Mouse (Mus musculus) small intestine, adult 2 months (tissue): ENCODE data around the gene Fggy. TPM values are rescaled to one million over a fixed set of nuclear protein-coding genes. Genes with fewer than 3 reads are reported as not detected.

Experiments
- H3K27ac ChIP-seq: fragments of 200-500 bp; 2 replicates; pipeline ENCODE4 v1.5.1; 2012; ENCODE audit warnings: low read depth, low read length, control low read depth, inconsistent platforms; ENCODE audit not compliant: insufficient read depth
- H3K27me3 ChIP-seq: fragments of 200-500 bp; 2 replicates; pipeline ENCODE4 v1.6.1; 2012; ENCODE audit warnings: mild to moderate bottlenecking, moderate library complexity, low read length, inconsistent platforms; ENCODE audit not compliant: control insufficient read depth, insufficient read depth
- H3K36me3 ChIP-seq: fragments of 200-500 bp; 2 replicates; pipeline ENCODE4 v1.6.1; 2012; ENCODE audit warnings: mild to moderate bottlenecking, low read length, control low read depth, inconsistent platforms; ENCODE audit not compliant: control insufficient read depth, insufficient read depth
- H3K4me1 ChIP-seq: fragments of 200-500 bp; 2 replicates; pipeline ENCODE4 v1.6.1; 2012; ENCODE audit warnings: low read length, inconsistent platforms, mixed read lengths; ENCODE audit not compliant: control insufficient read depth, insufficient read depth, insufficient read length
- H3K4me3 ChIP-seq: fragments of 200-500 bp; 2 replicates; pipeline ENCODE4 v1.5.1; 2012; ENCODE audit warnings: low read depth, mild to moderate bottlenecking, control low read depth, inconsistent platforms, low read length, moderate library complexity
- CTCF ChIP-seq: fragments of 200-500 bp; IDR thresholded peaks from 2 replicates; pipeline ENCODE4 v1.5.1; 2012; ENCODE audit warnings: low read depth, mild to moderate bottlenecking, control low read depth, inconsistent platforms, low read length, moderate library complexity, mixed read lengths; ENCODE audit not compliant: insufficient replicate concordance, insufficient read length; ENCODE audit errors: extremely low read depth
- POLR2A ChIP-seq: fragments of 200-500 bp; IDR thresholded peaks from 2 replicates; pipeline ENCODE4 v1.6.1; 2012; ENCODE audit warnings: low read depth, mild to moderate bottlenecking, control low read depth, inconsistent platforms, low read length, moderate library complexity
- WGBS: fragments of 180-500 bp; shearing (Covaris S2); methylation state at CpG from one replicate; pipeline ENCODE4 v1.1.7; 2018; 5-methylcytosine and 5-hydroxymethylcytosine counted together
- polyA plus RNA-seq: library from polyadenylated mRNA; depleted of rRNA; stranded (reverse); fragments of >200 nt; gene quantifications from 2 replicates; pipeline ENCODE4 v1.2.3, GENCODE M21; 2012

Fggy gene
- polyA plus RNA-seq, 1 experiment = 0.52 TPM

DNA sequence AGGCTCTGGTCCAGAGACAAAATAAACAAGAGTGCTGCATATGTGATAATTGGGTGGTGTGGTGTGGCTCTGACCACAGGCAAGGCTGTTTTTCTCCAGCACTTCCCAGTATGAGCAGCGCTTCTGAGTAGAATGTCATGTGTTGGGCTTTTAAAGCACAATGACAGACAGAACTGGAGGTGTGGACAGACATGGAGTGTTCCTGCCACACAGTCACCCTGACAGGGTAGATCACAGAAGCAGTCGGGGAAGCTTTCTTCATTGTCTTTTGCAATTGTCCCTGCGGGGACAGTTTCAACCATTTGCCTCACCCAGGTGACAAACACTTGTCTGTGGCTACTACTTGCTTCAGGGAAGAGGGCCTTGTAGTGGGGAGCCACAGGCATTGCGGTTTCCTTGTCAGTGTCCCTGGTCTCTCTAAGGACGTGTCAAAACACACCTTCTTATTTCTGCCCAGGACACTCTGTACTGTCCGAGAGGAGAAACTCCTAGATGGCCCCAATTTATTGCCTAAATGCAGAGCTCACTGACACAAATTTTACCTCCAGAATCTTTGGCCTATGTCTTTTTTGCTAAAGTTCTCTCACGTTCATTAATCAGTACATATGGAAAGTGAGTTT is 183.9 kb downstream of the Fggy start:
- Histone ChIP-seq H3K36me3 (no peaks in the 10 kb centered on the region), H3K4me3 (no peak overlapping the region), H3K27ac (no peak overlapping the region), H3K4me1 (peaks cover 5% of the 10 kb centered on the region; the same call in 1 of the 2 replicates), H3K27me3 (no peaks in the 10 kb centered on the region)
- WGBS = 71% methylated on average over 7 of the region's 7 CpGs
- TF ChIP-seq CTCF (no peak), POLR2A (no peak)

DNA sequence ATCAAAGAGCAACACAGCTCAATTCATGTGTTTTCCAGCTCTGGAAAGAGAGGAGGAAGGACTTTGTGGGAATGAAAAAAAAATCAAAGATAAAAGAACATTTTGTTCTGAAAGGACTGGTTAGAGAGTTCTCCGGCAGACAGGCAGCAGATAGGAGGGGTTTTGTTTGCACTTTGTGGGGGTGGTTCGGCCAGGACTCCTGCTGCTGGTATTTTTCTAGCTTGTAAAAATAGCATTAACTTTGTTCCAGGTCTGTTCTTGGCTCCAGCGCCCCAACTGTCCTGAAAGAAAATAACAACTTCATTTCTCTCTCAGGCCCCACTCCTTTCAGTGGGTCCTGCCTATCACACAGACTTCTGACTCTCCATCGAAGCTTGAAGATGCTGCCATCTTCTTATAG is 185.7 kb downstream of the Fggy start:
- no peak for TF ChIP-seq POLR2A
- TF ChIP-seq CTCF = no peak
- H3K4me1 ChIP-seq = peaks cover 5% of the 10 kb centered on the region; the same call in 1 of the 2 replicates
- no peak overlapping the region for H3K27ac ChIP-seq
- H3K27me3 ChIP-seq = no peaks in the 10 kb centered on the region
- no peak overlapping the region for H3K4me3 ChIP-seq
- H3K36me3 ChIP-seq = no peaks in the 10 kb centered on the region
- 25% methylated on average over 4 of the region's 4 CpGs for WGBS

DNA sequence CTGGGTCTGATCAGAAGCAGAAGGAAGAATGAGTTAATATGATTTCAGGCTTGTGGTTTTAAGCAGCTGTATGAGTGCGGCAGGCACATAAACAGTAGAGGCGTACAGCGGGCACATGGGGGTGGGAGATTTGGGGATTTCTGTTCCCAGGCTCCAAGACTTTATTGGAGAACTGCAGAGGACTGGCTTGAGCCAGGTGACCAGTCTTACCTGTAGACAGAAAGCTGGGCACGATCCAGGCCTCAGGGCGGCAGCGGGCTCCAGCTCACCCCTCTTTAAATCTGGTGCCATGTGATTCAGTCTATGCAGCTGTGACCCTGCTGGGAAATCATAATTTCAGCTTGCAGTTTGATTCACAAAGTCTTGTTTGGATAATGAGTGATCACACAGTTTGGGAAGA is 189.6 kb downstream of the Fggy start:
- TF ChIP-seq POLR2A = no peak
- no peak for TF ChIP-seq CTCF
- H3K27ac ChIP-seq = no peak overlapping the region
- WGBS = 90% methylated on average over 6 of the region's 6 CpGs
- H3K27me3 ChIP-seq = no peaks in the 10 kb centered on the region
- H3K4me1 ChIP-seq = no peaks in the 10 kb centered on the region
- no peaks in the 10 kb centered on the region for H3K36me3 ChIP-seq
- no peak overlapping the region for H3K4me3 ChIP-seq

DNA sequence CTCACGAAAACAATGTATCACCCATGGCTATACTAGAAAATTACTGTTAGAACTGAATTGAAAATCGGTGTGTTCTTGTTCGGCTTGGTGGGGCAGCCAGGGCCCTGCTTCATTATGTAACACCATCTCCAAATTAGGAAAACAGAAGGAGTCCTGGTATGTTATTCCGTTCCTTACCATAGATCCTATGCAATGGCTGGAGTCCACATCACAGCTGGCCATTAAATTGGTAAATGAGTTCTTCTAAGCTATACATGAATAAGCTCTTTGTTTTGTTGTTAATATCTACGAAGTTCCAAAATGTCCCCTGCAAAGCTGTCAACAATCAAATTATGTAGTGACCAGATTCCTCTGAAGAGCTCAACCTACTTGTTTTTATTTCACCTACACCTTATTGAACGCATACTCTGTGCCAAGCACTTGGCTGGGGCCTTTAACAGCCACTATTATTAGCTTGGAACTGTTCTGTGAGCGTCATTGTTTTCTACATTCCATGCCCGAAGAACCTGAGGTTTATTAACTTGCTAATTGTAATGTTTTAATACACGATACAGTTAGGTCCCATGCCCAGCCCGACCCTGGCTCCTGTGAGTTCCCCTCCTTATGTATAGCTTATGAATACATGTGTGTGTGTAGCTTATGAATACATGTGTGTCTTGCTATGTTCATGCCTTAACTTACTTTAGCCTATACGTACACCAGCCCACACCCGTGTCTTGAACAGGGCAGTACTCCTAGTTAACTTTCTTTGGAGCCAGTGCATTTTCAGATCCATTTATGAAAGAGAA is 190.3 kb downstream of the Fggy start:
- no peaks in the 10 kb centered on the region for H3K27me3 ChIP-seq
- no peaks in the 10 kb centered on the region for H3K36me3 ChIP-seq
- TF ChIP-seq CTCF (no peak), POLR2A (no peak)
- no peak overlapping the region for H3K4me3 ChIP-seq
- 85% methylated on average over 12 of the region's 12 CpGs for WGBS
- no peaks in the 10 kb centered on the region for H3K4me1 ChIP-seq
- no peak overlapping the region for H3K27ac ChIP-seq

DNA sequence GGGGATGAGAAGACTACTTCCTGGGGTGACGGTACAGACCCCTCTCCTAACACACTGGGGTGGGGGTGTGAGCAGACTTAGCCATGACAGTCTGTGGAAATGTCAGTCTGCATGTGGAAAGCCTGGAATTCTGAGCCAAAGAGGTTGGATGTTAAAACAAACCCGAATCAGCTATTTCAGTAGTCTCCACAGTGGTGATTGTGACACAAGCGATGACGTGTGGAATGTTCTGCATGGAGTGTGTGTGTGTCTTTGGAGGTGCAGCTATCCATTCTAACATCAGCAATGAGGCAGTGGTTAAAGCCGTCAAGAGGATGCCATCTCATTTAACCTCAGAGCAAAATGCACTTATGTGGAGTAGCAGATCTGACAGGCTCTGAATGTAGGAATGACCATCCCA is 192.9 kb downstream of the Fggy start:
- Histone ChIP-seq H3K27me3 (no peaks in the 10 kb centered on the region), H3K27ac (no peak overlapping the region), H3K4me3 (no peak overlapping the region), H3K36me3 (no peaks in the 10 kb centered on the region), H3K4me1 (no peaks in the 10 kb centered on the region)
- 94% methylated on average over 5 of the region's 5 CpGs for WGBS
- TF ChIP-seq POLR2A = no peak
- no peak for TF ChIP-seq CTCF

DNA sequence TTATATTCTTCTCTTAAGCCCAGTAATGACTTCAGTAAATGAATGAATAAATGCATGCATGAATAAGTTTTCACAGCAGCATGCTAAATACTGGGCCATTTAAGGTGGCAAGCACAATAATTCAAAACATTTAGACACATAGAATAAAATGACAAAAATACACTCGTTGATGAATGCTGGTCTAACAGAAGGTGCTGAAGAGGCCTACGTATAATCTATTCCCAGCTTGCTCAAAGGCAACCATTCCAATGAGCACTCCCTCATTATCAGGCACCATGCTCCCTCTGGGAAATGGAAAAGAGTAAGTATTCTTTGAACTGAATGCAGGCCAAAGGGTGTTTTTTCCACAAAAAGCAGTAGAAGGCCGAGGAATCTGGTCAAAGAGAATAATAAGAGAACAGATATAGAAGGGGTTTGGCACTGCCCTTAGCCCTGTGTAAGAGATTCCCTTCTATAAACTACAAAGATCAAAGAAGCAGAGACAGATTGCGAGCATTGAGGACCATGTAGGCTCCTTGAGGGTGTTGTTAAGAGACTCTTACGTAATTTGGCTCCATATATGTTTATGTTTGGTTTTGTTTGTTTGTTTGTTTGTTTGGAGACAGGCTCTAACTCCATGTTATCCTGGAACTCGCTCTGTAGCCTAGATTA is 195.4 kb downstream of the Fggy start:
- no peaks in the 10 kb centered on the region for H3K36me3 ChIP-seq
- no peaks in the 10 kb centered on the region for H3K27me3 ChIP-seq
- no peak overlapping the region for H3K27ac ChIP-seq
- no peak overlapping the region for H3K4me3 ChIP-seq
- 84% methylated on average over 6 of the region's 6 CpGs for WGBS
- TF ChIP-seq CTCF = no peak
- TF ChIP-seq POLR2A = no peak
- no peaks in the 10 kb centered on the region for H3K4me1 ChIP-seq

DNA sequence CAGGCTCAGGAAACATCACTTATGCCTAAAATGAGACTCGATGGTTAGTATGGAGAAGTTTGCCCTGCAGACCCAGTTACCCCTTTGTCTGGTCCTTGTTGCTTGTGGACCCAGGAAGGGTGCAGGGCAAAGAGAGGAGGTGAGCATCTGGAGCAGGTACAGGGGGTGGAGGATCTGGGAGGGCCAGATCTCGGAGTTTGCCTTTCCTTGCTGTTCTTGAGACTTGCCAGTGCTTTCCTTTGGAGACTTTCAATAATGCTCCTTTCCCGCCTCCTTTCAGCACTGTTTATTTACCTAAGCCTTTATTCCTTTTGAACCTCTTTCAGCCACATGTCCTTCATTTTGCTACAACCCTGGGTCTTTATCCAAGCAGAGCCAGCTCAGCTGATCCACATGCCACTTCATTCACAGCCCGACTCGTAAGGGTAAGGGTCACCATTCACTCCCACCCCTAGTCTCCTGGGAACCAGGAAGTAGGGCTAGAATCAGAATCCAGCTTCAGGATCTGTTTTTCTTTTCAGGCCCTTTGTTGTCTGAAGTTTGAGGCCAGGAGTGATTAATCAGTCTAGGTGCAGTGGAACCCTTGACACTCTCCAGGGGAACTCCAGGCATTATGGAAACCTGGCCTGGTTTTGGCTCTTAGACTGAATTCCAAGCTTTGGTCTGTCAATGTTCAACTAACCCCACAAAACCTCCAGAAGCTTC is 201.9 kb downstream of the Fggy start:
- WGBS = 48% methylated on average over 5 of the region's 5 CpGs
- no peak for TF ChIP-seq POLR2A
- no peak for TF ChIP-seq CTCF
- Histone ChIP-seq H3K27me3 (no peaks in the 10 kb centered on the region), H3K4me3 (no peak overlapping the region), H3K4me1 (no peaks in the 10 kb centered on the region), H3K27ac (no peak overlapping the region), H3K36me3 (no peaks in the 10 kb centered on the region)
